Mouse (Mus musculus) forebrain, embryonic 13.5 days (tissue): ENCODE results near the gene Macrod1. TPM values are rescaled to one million over a fixed set of nuclear protein-coding genes. Genes with fewer than 3 reads are reported as not detected.
A peak's percentile ranks its signal among the peaks of the same experiment; 100 is the strongest.

Experiments used
- ATAC-seq: fragments of 200-750 bp; cut with Nextera tagmentation; 2 replicates; pipeline ENCODE4 v1.8.0; 2017
- H3K27ac ChIP-seq: fragments of 300-500 bp; sonication (generic); 2 replicates; pipeline ENCODE4 v1.5.1; 2015; ENCODE audit warnings: inconsistent platforms, mild to moderate bottlenecking, moderate library complexity
- H3K27me3 ChIP-seq: fragments of 300-500 bp; sonication (generic); 2 replicates; pipeline ENCODE4 v1.6.1; 2015; ENCODE audit warnings: mild to moderate bottlenecking, inconsistent platforms
- H3K36me3 ChIP-seq: fragments of 300-500 bp; sonication (generic); 2 replicates; pipeline ENCODE4 v1.6.1; 2015; ENCODE audit warnings: mild to moderate bottlenecking, inconsistent platforms; ENCODE audit not compliant: poor library complexity, severe bottlenecking
- H3K4me1 ChIP-seq: fragments of 300-500 bp; sonication (generic); 2 replicates; pipeline ENCODE4 v1.6.1; 2015; ENCODE audit warnings: inconsistent platforms
- H3K4me2 ChIP-seq: fragments of 300-500 bp; sonication (generic); 2 replicates; pipeline ENCODE4 v1.6.1; 2015; ENCODE audit warnings: inconsistent platforms, mild to moderate bottlenecking, moderate library complexity
- H3K4me3 ChIP-seq: fragments of 300-500 bp; sonication (generic); 2 replicates; pipeline ENCODE4 v1.5.1; 2015; ENCODE audit warnings: mild to moderate bottlenecking, inconsistent platforms
- H3K9ac ChIP-seq: fragments of 300-500 bp; sonication (generic); 2 replicates; pipeline ENCODE4 v1.6.1; 2015; ENCODE audit warnings: mild to moderate bottlenecking, inconsistent platforms
- H3K9me3 ChIP-seq: fragments of 300-500 bp; sonication (generic); replicated peaks from 2 replicates; pipeline ENCODE4 v1.6.1; 2016; ENCODE audit warnings: inconsistent platforms
- whole genome bisulfite sequencing: fragments of 180-500 bp; shearing (Covaris S2); methylation state at CpG from one replicate; pipeline ENCODE4 v1.1.7; 2015; 5-methylcytosine and 5-hydroxymethylcytosine counted together
- polyA plus RNA-seq: library from polyadenylated mRNA; unstranded; fragments of >200 nt; fragmentation: Nextera tagmentation; extraction: Ambion mirVana; gene quantifications from 2 replicates; pipeline ENCODE4 v1.2.1, GENCODE M21; 2015

Macrod1 gene
- polyA plus RNA-seq, 1 experiment from 2014 or later, result 4.4 TPM

- ATAC-seq, result no peak
- peak overlapping the region; percentile 69 for H3K4me3 ChIP-seq
- no peaks in the 10 kb centered on the region for H3K9me3 ChIP-seq
- peak overlapping the region; percentile 78 for H3K4me2 ChIP-seq
- peaks cover 8% of the 10 kb centered on the region; the same call in 1 of the 2 replicates for H3K27me3 ChIP-seq
- H3K4me1 ChIP-seq, result peaks cover 39% of the 10 kb centered on the region
- H3K9ac ChIP-seq, result peak overlapping the region; percentile 87
- H3K27ac ChIP-seq, result peak overlapping the region; percentile 77; the same call in 1 of the 2 replicates
- peaks cover 18% of the 10 kb centered on the region; the same call in 1 of the 2 replicates for H3K36me3 ChIP-seq
- WGBS, result 2% methylated on average over 13 of the region's 13 CpGs
Observed at GRCm38 (mm10) chr19:7240291-7240690, 183.7 kb downstream of the Macrod1 start.

DNA sequence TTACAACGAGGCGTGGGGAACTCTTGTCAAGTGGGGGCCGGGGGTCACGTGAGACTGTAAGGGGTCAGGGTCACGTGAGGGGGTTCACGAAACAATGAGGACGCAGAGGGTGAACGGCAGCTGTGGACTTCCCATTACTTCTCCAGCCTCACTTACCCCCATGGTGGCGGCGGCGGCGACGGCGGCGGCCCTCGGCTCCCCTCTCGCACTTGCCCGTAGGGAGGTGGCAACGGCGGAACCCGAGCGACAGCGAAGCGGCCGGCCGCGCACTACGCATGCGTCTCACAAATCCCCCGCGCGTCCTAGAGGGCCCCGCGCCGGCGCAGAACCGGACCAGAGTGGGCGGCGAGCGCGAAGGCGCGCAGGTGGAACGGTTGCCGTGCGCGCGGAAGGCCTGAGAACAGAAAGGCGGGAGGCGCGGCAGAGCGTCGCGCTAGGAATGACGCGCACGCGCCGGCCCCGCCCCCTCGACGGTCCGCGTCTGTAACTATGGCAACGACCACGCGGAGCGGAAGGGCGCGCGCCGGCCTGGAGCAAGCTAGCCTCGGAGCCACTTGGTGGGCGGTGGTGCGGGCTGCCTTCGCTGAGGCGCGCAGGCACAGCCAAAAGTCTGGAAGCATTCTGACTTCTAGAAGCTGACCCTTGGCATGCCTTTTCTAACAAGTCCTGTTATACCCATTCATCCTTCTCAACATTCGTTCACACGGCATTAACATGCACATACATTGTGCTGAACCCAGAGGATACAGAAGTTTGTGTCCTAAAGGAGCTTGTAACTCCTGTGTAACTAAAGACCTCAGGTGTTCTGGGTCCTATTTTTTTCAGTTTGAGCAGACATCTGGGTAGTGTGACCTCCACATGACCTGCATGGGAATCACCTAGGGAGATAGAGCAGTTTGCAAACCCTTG, 184.4 kb downstream of the Macrod1 start, which contains the start of gene Naa40:
Naa40 (minus strand) TSS at position 402 of the 909 bp plus-strand sequence.
- Histone ChIP-seq H3K4me1 (peaks cover 37% of the 10 kb centered on the region), H3K36me3 (peaks cover 18% of the 10 kb centered on the region; the same call in 1 of the 2 replicates), H3K27ac (peak within 1 kb of the TSS; percentile 77), H3K9me3 (no peaks in the 10 kb centered on the region), H3K27me3 (peaks cover 8% of the 10 kb centered on the region; the same call in 1 of the 2 replicates), H3K4me3 (peak within 1 kb of the TSS; percentile 69), H3K4me2 (peak within 1 kb of the TSS; percentile 78), H3K9ac (peak within 1 kb of the TSS; percentile 87)
- WGBS, result under 1% methylated on average over 71 of the region's 80 CpGs
- ATAC-seq, result peak; percentile 98

DNA sequence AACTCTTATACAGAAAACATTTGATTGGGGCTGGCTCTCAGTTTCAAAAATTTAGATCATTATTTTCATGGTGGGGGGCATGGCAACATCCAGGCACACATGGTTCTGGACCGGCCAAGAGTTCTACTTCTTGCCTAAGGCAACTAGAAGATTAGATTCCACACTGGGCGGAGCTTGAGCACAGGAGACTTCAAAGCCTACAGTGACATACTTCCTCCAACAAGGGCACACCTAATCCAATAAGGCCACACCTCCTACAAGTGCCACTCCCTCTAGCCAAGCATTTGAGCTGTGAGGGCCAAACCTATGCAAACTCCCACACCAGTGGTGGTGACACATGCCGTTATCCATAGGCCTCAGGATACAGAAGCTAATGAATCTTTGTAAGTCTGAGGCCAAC, 189.4 kb downstream of the Macrod1 start:
- Histone ChIP-seq H3K9ac (no peak overlapping the region), H3K9me3 (no peaks in the 10 kb centered on the region), H3K36me3 (no peaks in the 10 kb centered on the region), H3K4me2 (no peak overlapping the region), H3K4me3 (no peak overlapping the region), H3K27ac (no peak overlapping the region), H3K27me3 (peaks cover 8% of the 10 kb centered on the region; the same call in 1 of the 2 replicates), H3K4me1 (peaks cover 4% of the 10 kb centered on the region)
- ATAC-seq, result no peak
- WGBS, result 89% methylated on average over 3 of the region's 3 CpGs

Other genes starting within 250 kb of the Macrod1 start
- gene Rps6ka4, start 216.2 kb upstream of the Macrod1 start, polyA plus RNA-seq, result 4.0 and 4.2 TPM in 2 replicates
- 0.19 and 0.71 TPM in 2 replicates for gene Ccdc88b, start 198.6 kb upstream of the Macrod1 start, polyA plus RNA-seq
- gene Trmt112, start 147.1 kb upstream of the Macrod1 start, polyA plus RNA-seq, result 141 and 167 TPM in 2 replicates
- 186 and 201 TPM in 2 replicates for gene Prdx5, start 146.7 kb upstream of the Macrod1 start, polyA plus RNA-seq
- gene Esrra, start 135.0 kb upstream of the Macrod1 start, polyA plus RNA-seq, result 15.3 and 15.7 TPM in 2 replicates
- gene Catsperz, start 131.4 kb upstream of the Macrod1 start, polyA plus RNA-seq, result 0.74 TPM in 1 of 2 replicates, not detected in the other
- 0.25 TPM in 1 of 2 replicates, not detected in the other for gene Kcnk4, start 122.3 kb upstream of the Macrod1 start, polyA plus RNA-seq
- 72.4 and 79.3 TPM in 2 replicates for gene Bad, start 114.9 kb upstream of the Macrod1 start, polyA plus RNA-seq
- gene Gpr137, start 114.3 kb upstream of the Macrod1 start, polyA plus RNA-seq, result 32.4 and 32.8 TPM in 2 replicates
- 106 and 139 TPM in 2 replicates for gene Ppp1r14b, start 81.8 kb upstream of the Macrod1 start, polyA plus RNA-seq
- 11.0 TPM in 2 replicates for gene Plcb3, start 80.3 kb upstream of the Macrod1 start, polyA plus RNA-seq
- gene Fkbp2, start 76.3 kb upstream of the Macrod1 start, polyA plus RNA-seq, result 86.9 and 97.9 TPM in 2 replicates
- gene Vegfb, start 69.2 kb upstream of the Macrod1 start, polyA plus RNA-seq, result 33.4 and 34.6 TPM in 2 replicates
- 19.1 and 19.8 TPM in 2 replicates for gene Dnajc4, start 64.2 kb upstream of the Macrod1 start, polyA plus RNA-seq
- gene Nudt22, start 60.7 kb upstream of the Macrod1 start, polyA plus RNA-seq, result 19.1 TPM in 2 replicates
- gene Trpt1, start 60.7 kb upstream of the Macrod1 start, polyA plus RNA-seq, result 15.2 and 16.9 TPM in 2 replicates
- 3.0 and 3.9 TPM in 2 replicates for gene Fermt3, start 37.3 kb upstream of the Macrod1 start, polyA plus RNA-seq
- gene Stip1, start 16.8 kb upstream of the Macrod1 start, polyA plus RNA-seq, result 289 and 311 TPM in 2 replicates
- gene Flrt1, start 48.9 kb downstream of the Macrod1 start, polyA plus RNA-seq, result 10.4 and 11.3 TPM in 2 replicates
- gene Otub1, start 149.5 kb downstream of the Macrod1 start, polyA plus RNA-seq, result 242 and 249 TPM in 2 replicates
- gene Cox8a, start 160.8 kb downstream of the Macrod1 start, polyA plus RNA-seq, result 673 and 749 TPM in 2 replicates
- 71.1 and 80.5 TPM in 2 replicates for gene Naa40, start 184.4 kb downstream of the Macrod1 start, polyA plus RNA-seq
- 58.1 and 60.6 TPM in 2 replicates for gene Rcor2, start 210.5 kb downstream of the Macrod1 start, polyA plus RNA-seq